Mouse (Mus musculus): ENCODE results near the gene Alkbh6. TPM values are rescaled to one million over a fixed set of nuclear protein-coding genes. Genes with fewer than 3 reads are reported as not detected.

Gene Alkbh6
- total RNA-seq, 2 experiments from 2014 or later = 67.0 to 68.5 TPM

GRCm38 (mm10) chr7:30293795-30294194 is 14.7 kb upstream of the Alkbh6 start:
- DNase-seq (ENCODE audit: low spot score in 2 of 2) = peak; percentile 36 to 53

DNA sequence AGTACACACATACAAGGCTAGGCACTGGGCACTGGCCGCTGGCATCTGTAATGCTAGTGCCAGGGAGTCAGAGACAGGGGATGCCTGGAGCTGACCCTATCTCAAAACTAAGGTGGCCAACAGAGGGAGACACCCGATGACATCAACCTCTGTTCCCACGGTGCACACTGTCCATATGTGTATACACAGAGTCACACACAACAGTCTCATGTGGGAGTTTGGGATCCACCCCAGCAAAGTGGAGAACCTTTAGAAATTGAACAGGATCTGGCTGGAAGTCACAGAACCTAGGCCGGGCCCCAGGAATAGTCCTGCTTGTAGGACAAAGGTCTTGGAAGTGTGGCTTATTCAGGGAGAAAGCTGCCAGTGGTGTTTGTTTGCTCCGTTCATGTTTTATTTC is 14.2 kb upstream of the Alkbh6 start:
- DNase-seq (ENCODE audit: low spot score in 2 of 2) = no peak

DNA sequence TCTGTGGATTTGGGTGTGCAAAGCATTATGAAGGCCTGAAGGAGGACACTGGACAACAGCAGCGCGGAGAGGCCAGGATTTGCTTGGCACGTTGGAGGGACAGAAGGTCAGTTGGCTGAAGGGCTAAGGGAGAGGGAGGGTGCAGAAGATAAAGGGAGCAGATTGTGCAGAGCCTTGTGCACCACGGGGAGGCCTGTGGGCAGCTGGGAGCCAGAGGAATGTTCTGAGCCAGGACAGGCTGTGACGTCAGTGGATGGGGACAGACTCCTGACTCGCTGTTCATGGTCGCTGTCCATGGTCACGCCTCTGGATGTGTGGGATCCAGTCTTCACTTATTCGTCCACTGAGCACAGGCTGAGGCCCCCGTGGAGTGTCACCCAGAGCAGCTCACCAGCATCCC is 13.4 kb upstream of the Alkbh6 start:
- peak; percentile 47 to 51 for DNase-seq (ENCODE audit: low spot score in 2 of 2)

DNA sequence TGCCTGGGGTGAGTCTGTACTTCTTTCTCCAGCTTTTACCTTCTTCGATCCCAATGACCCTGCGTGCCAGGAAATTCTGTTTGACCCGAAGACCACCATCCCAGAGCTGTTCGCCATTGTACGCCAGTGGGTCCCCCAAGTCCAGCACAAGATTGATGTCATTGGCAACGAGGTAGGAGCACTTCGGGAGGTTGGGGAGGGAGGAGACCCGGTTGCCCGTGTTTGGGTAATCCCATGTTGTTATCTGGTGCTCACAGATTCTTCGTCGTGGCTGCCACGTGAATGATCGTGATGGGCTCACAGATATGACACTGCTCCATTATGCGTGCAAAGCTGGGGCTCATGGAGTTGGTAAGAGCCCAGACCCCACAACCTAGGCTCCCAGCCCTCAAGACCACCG is 11.7 kb upstream of the Alkbh6 start:
- no peak for DNase-seq (ENCODE audit: low spot score in 2 of 2)

DNA sequence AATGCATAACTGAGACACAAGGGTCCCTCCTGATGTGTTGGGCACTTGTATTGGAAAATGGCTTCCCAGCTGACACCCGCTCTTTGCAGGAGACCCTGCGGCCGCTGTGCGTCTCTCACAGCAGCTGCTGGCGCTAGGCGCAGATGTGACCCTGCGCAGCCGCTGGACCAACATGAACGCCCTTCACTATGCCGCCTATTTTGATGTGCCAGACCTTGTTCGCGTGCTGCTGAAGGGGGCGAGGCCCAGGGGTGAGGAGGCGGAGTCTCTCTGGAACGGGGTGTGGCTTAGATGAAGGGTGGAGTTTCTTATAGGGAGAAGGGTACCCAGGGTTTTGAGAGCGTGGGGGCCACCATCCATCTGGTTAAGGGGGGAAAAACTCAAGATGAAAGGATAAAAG is 11.3 kb upstream of the Alkbh6 start:
- no peak for DNase-seq (ENCODE audit: low spot score in 2 of 2)

DNA sequence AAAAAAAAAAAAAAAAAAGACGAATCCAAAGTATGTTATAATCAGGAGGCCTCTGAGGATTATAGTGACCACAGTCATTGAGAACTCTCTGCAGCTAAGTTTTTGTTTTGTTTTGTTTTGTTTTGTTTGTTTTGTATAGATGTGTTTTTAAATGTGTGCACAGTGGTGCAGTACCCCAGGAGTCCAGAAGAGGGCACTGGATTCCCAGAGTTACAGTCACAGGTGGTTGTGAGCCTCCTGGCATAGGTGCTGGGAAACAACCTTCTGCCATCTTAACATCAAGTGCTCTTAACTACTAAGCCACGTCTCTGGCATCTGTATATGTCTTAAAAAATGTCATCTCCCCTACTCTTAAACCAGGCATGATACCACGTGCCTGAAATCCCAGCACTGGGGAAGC is 7.6 kb upstream of the Alkbh6 start:
- DNase-seq (ENCODE audit: low spot score in 2 of 2) = no peak

DNA sequence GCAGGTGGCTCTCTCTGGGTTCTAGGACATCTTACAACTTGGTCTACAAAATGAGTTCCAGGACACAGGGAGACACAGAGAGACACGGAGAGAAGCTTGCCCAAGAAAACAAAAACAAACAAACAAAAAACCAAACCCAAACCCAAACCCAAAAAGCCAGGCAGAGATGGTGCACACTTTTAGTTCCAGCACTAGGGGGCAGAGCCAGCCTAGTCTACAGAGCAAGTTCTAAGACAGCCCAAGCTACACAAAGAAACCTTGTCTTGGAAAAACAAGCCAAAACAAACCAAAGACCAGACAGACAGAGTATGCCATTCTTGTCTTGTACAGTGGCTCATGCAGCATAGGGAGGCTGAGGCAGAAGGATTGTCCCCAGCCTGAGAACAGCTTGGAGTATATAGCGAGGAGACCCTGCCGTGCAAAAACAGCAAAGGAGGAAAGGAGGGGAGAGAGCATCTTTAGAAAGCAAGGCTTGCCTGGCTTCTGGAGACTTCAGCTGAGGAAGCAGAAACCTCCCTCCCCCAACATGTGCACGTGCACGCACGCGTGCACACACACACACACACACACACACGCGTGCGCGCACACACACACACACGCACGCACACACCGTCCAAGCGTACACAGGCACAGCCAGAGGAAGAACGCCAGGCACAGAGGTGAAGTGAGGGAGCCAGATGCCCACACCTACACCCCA is 2.3 kb upstream of the Alkbh6 start:
- DNase-seq (ENCODE audit: low spot score in 2 of 2) = no peak

DNA sequence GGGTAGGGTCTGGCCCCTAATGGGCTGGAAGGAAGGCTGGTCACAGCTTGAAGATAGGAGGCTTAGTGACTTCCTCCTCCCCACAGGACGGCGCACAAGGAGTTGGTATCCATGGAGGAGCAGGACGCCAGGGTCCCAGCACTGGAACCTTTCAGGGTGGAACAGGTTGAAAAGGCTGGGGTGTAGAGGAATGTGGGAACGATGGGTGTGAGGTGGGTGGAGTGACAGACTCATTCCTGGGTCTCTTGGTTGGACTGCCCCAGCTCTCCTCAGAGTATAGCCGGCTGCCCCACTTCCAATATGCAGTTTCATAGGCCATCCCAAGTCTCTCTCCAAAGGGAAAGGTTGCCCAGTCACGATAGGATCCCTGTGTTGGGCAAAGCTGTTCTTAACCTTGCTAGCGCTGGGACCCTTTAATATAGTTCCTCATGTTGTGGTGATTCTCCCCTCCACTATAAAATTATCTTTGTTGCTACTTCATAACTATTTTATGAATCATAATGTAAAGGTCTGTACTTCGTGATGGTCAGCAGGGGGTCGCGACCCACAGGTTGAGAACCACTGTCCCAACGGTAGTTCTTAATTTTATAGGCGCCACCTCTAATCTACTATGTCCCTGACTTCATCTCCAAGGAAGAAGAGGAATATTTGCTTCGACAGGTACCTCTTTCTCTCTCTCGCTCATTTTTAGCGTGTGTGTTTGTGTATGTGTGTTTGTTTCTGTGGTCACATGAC is 1.0 kb downstream of the Alkbh6 start:
- DNase-seq (ENCODE audit: low spot score in 2 of 2) = no peak

DNA sequence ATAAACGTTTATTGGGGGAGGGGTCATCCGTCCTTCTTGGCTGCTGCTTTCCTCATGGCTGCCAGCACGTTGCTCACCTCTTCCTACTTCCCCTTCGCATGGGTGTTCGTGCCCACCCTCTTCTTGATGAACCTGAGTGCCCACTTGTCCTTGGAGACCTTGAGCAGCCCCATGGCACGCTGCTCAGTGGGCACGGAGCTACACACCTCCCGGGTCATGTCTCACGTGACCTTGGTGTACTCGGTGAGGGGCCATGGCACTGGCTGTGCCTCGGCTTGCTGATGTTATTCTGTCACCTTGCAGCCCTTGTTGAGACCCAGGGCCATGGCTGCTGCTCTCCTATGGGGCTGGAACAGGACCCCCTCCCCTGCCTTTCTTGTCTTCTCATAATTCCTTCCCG is 1.6 kb downstream of the Alkbh6 start:
- DNase-seq (ENCODE audit: low spot score in 2 of 2) = no peak

- no peak for DNase-seq (ENCODE audit: low spot score in 2 of 2)
Observed at GRCm38 (mm10) chr7:30313666-30314320, 5.3 kb downstream of the Alkbh6 start.

GRCm38 (mm10) chr7:30314721-30315155 is 6.2 kb downstream of the Alkbh6 start, which contains the start of gene Syne4:
TSS of gene Syne4 (plus strand) at chr7:30314807.
- no peak for DNase-seq (ENCODE audit: low spot score in 2 of 2)

DNA sequence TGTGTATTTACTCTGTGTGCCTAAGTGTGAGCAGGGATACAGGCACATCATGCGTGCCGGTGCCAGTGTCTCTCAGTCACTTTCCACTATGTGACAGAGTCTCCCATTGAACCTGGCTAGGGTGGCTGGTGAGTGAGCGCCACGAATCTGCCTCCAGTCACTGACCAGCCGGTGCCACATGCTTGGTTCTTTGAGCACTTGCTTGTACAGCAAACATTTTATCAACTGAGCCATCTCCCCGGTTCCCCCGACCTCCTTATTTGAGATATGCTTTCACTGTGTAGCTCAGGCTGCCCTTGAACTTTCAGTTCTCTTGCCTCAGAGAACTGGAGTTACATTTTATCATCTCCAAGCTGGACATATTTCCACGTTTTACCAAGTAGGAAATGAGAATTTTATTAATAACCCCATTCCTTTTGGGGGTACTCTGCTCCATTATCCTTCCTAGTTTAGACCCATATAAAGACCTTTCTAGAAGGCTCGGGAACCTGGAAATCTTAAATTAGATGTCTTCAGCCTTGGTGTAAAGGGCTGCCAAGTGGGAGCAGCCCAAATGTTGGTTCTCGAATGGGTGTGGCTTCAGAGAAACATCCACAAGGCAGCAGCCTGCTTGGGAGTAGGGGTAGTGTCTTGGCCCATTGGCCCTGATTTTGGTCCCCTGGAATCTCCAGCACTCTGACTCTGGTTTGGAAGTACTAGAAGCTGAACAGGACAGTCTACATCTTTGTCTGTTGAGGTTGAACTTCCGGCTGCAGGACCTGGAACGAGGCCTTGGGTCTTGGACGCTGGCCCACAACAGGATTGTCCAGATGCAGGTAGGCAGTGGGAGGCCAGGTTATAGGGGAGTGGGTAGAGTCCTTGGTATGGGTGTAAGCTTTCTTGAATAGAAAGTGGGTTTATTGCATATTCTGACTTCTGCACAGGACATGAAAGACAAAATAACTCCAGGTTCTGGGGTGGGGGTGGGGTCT is 7.3 kb downstream of the Alkbh6 start:
- no peak for DNase-seq (ENCODE audit: low spot score in 2 of 2)

DNA sequence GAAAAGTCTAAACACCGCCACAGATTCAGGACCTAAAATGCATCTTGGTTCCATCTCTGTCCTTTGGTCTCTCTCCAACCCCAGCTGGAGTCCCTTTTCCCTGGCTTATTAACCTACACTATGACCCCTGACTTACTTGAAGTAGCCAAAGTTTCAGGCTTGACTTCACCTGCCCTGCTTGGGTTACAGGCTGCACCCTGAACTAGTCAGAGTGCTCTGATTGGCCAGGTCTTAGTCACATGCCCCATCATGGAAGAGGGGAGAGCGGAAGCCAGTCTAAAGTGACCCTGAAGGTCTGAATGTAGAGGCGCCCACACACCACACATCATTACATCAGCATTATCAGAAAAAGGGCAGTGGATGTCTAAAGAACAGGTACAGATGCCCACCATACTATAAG is 9.6 kb downstream of the Alkbh6 start:
- no peak for DNase-seq (ENCODE audit: low spot score in 2 of 2)

DNA sequence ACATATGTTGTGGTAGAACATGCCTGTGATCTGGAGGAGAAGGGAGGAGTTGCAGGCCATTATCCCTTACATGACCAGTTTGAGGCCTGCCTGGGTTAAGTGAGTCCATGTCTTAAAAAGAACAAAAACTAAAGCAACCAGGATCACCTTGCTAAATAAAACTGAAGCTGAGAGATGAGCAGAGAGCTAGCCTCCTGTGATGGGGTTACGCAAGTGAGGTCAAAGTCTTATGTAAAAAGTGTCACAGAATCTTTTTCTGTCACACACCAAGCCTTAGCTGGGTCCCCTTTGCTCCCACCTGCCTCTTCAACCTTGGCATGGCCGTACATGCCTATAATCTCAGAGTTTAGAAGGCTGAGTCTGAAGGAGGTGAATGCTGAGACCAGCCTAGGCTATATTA is 12.4 kb downstream of the Alkbh6 start:
- DNase-seq (ENCODE audit: low spot score in 2 of 2) = no peak

GRCm38 (mm10) chr7:30321539-30322284 is 13.2 kb downstream of the Alkbh6 start, which contains the start of gene E130208F15Rik:
TSS of gene E130208F15Rik (plus strand) at chr7:30321740.
- DNase-seq (ENCODE audit: low spot score in 2 of 2) = peak; percentile 55 to 66

GRCm38 (mm10) chr7:30322285-30322667 is 13.8 kb downstream of the Alkbh6 start:
- DNase-seq (ENCODE audit: low spot score in 2 of 2) = peak; percentile 97 to 98

DNA sequence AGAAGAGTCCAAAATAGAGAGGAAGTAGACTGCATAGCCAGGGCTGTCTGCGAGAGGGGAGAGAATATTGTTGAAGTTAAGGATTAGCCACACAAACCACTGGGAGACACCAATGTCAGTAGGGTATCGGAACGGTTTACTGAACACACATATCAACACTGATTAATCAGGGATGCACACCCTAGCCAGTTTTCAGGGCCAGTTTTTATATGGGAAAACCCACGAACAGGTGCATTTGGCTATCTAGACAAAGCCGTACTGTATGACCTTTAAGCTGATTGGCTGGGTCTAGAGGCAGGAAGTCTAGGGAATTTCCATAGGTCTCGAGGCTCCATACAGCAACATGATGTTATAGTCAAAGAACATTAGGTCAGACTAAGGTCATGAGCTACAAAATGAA is 14.3 kb downstream of the Alkbh6 start:
- DNase-seq (ENCODE audit: low spot score in 2 of 2) = no peak

DNA sequence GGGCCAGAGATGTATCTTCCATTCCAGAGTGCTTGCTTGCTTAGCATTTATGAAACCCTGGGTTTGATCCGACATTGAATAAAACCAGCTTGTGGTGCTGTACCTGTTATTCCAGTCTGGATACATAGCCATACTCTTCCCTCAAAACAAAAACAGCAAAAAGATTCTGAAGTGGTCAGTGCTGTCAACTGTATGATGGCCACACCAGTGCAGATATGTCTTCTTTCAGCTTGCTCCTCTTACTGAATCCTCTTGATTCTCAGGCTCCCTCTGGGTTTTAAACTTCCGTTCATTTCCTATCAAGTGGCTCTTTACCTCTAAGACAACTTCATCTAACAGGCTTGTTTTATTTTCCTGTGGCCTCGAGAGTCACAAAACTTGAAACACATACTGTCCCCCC is 15.3 kb downstream of the Alkbh6 start, which contains the start of gene Sdhaf1:
Sdhaf1 (minus strand) TSS at position 101 of the 400 bp plus-strand sequence.
- no peak for DNase-seq (ENCODE audit: low spot score in 2 of 2)

- DNase-seq (ENCODE audit: low spot score in 2 of 2) = peak; percentile 67
Observed at GRCm38 (mm10) chr7:30324300-30324944, 15.9 kb downstream of the Alkbh6 start.

- DNase-seq (ENCODE audit: low spot score in 2 of 2) = no peak
Observed at GRCm38 (mm10) chr7:30325364-30325763, 16.8 kb downstream of the Alkbh6 start.

Measured in left cerebral cortex, adult 18-20 months (tissue).